Mouse (Mus musculus): ENCODE measurements around the gene Fn1. TPM values are rescaled to one million over a fixed set of nuclear protein-coding genes. Genes with fewer than 3 reads are reported as not detected.

Fn1 gene
- total RNA-seq, 2 experiments from 2014 or later = 260 to 367 TPM

Other genes with a start within 250 kb of the Fn1 start
- gene Abca12, start 238.3 kb downstream of the Fn1 start, total RNA-seq (2021) = not detected
- gene Atic, start 96.0 kb downstream of the Fn1 start, total RNA-seq (2021) = 10 to 100 TPM; 27.9 to 29.8 TPM